Mouse (Mus musculus) E14TG2a.4 (cell line): ENCODE results near the gene Ube2q1.

Experiments used
- H3K27me3 ChIP-seq: 2 replicates; pipeline ENCODE4 v1.6.1; 2014; ENCODE audit warnings: low read length, control low read depth; ENCODE audit not compliant: insufficient read depth
- H3K36me3 ChIP-seq: 2 replicates; pipeline ENCODE4 v1.6.1; 2014; ENCODE audit warnings: low read length, control low read depth; ENCODE audit not compliant: insufficient read depth
- H3K4me1 ChIP-seq: replicated peaks from 2 replicates; pipeline ENCODE4 v1.6.1; 2014; ENCODE audit warnings: low read depth, low read length, control low read depth
- H3K4me3 ChIP-seq: replicated peaks from 2 replicates; pipeline ENCODE4 v1.5.1; 2014; ENCODE audit warnings: mild to moderate bottlenecking, low read length
- H3K9me3 ChIP-seq: 2 replicates; pipeline ENCODE4 v1.6.1; 2014; ENCODE audit warnings: low read length, control low read depth
- CTCF ChIP-seq: conservative IDR thresholded peaks from 2 replicates; pipeline ENCODE4 v1.5.1; 2014; ENCODE audit warnings: low read length
- NANOG ChIP-seq: IDR thresholded peaks from 2 replicates; pipeline ENCODE4 v1.6.1; 2014; ENCODE audit warnings: borderline replicate concordance, low read length, mixed read lengths
- POU5F1 ChIP-seq: IDR thresholded peaks from 2 replicates; pipeline ENCODE4 v1.6.1; 2014; ENCODE audit warnings: low read length, borderline replicate concordance

Ube2q1 gene

DNA sequence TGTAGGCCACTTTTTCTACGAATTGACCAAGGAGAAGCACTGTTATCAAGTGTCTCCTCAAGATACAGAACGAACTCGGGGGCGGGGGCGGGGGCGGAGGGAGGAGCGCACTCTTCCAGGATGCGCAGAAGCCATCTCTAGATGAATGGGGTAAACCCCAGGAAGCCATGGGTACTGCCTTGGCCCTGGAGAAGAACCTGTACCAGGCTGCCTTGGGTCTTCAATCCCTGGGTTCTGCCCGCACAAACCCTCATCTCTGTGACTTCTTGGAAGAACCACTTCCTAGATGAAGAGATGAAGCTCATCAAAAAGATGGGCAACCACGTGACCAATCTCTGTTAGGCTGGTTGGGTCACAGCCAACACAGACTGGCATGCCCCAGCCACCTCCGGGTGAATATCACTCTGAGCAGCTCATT, 47.7 kb downstream of the Ube2q1 start:
- Histone ChIP-seq H3K4me3 (no peak overlapping the region), H3K4me1 (peaks cover 59% of the 10 kb centered on the region), H3K36me3 (no peaks in the 10 kb centered on the region), H3K27me3 (peaks cover 8% of the 10 kb centered on the region), H3K9me3 (no peaks in the 10 kb centered on the region)
- TF ChIP-seq POU5F1 (no peak), CTCF (no peak), NANOG (no peak)

DNA sequence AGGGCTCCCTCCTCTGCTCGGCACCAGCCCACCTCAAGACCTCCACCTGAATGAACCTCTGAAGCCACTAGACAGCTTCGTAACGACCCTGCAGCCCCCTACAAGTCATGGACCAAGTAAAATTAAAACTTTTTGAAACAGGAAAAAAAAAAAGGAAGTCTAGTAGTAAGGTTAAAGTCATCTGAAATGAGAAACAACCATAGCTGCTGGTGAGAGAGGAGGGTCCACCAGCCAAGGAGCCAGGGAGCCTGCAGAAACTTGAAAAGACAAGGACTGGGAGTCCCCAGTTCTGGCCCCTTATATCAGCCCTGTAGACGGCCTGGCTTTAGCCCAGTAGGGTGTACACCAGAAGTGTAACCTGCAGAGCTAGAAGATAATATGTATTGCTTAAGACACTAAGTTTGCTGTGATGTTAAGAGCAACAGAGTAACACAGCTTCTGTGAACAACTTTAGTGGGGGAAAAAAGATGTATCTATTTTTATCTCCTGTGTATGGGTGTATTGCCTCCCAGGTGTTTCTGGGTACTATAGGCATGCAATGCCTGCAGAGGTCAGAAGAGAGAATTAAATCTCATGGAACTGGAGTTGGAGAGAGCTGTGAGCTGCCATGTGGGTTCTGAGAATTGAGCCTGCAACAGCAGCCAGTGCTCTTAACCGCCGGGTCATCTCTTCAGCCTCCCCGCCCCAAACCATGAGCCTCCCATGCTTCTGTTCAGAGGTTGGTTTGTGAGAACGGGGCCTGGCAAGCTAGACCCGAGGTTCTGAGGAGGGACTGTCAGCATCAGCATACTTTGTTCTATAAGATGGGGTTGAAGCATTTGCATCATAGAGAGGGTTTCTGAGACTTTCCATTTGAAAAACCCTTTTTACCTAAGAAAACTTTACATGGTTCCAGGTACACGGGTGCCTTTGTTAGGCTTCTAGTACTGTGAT, 48.4 kb downstream of the Ube2q1 start:
- Histone ChIP-seq H3K27me3 (peaks cover 8% of the 10 kb centered on the region), H3K9me3 (no peaks in the 10 kb centered on the region), H3K4me3 (no peak overlapping the region), H3K4me1 (peaks cover 66% of the 10 kb centered on the region), H3K36me3 (no peaks in the 10 kb centered on the region)
- TF ChIP-seq POU5F1 (no peak), CTCF (no peak)

DNA sequence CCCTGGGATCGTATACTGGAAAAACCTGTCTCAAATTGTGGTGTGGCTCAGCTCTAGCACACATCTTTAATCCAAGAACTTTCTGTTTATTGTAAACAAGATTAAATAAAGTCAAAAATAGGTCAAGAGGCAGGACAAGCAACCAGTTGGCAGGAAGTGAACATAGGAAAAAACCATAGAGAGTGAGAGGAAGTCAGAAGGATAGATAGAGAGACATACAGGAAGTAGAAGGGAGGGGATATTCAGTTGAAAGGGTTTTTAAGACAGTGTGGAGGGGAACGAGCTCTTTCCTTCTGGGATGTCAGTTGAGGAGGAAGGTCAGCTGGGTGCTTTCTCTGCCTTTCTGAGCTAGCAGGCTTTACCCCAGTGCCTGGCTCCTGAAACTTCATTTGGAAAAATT, 50.2 kb downstream of the Ube2q1 start:
- H3K4me1 ChIP-seq = peaks cover 63% of the 10 kb centered on the region
- no peaks in the 10 kb centered on the region for H3K36me3 ChIP-seq
- peaks cover 5% of the 10 kb centered on the region; the same call in 1 of the 2 replicates for H3K9me3 ChIP-seq
- TF ChIP-seq CTCF (no peak), NANOG (no peak), POU5F1 (no peak)
- H3K27me3 ChIP-seq = peaks cover 11% of the 10 kb centered on the region
- no peak overlapping the region for H3K4me3 ChIP-seq

DNA sequence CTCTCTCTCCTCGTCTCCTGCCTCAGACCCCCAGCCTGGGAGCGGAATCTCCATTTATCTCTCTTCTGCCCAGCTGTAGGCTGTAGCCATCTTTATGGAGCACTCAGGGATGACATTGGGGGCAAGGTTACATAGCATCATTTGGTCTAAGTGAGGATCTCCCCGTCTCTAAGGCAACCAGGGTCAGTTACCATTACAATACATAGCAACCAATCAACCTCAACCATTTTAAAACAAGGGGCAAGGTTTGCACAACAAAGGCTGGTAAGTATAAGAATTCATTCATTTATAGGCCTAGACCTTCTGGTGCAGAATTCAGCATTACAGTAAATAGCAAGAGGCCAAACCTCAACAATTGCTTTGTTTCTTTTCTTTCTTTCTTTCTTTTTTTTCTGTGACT, 52.9 kb downstream of the Ube2q1 start:
- peak; percentile 87 for TF ChIP-seq NANOG
- no peak for TF ChIP-seq CTCF
- TF ChIP-seq POU5F1 = peak; percentile 60; the same call in 1 of the 2 replicates
- Histone ChIP-seq H3K27me3 (peaks cover 30% of the 10 kb centered on the region), H3K36me3 (no peaks in the 10 kb centered on the region), H3K4me3 (no peak overlapping the region), H3K4me1 (peaks cover 52% of the 10 kb centered on the region), H3K9me3 (peaks cover 5% of the 10 kb centered on the region; the same call in 1 of the 2 replicates)

DNA sequence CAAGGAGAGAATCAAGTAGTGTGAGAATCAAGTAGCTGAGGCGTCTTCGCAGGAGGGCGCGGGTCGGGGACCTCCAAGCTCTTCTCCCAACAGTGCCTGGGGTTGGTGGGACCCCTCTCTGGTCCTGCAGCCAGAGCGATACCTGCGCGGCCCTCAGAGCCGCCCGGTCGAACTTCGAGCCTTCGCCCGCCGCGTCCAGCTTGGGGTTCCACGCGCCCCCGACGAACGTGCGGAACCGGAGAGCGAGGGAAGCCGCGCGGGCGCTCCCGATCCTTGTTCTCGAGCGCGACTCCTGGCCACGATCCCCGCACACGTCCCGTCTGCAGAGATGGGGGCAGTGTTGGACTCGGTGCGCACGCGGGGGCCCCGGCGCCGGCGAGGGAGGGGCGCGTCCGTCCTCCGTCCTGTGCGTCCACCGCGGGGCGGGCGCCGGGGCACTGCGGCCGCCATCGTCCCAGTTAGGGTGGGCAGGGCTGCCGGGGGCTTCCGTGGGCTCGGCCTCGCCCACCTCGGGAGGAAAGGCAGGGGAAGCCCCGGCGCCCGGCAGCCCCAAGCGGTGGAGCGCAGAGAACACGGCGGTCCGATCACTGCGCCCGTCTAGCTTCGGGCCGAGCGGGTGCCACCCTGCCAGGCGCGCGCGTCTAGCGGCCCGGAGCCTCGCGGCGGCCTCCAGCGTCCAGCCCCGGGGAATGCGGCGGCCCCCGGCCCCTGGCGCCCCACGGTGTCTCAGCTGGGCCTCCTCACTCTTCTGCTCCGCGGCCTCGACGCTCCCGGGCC, 57.6 kb downstream of the Ube2q1 start, which contains the start of gene She:
Gene She, plus strand, starts transcription at position 556 of the 777 bp plus-strand sequence.
- Histone ChIP-seq H3K27me3 (peaks cover 59% of the 10 kb centered on the region), H3K9me3 (peaks cover 9% of the 10 kb centered on the region), H3K4me3 (peak within 1 kb of the TSS; percentile 83), H3K36me3 (no peaks in the 10 kb centered on the region), H3K4me1 (peaks cover 45% of the 10 kb centered on the region)
- TF ChIP-seq NANOG (no peak), CTCF (no peak), POU5F1 (no peak)
